Mouse (Mus musculus) layer of hippocampus, adult 2 months (tissue): ENCODE data around the gene Slc4a1ap. TPM values are rescaled to one million over a fixed set of nuclear protein-coding genes. Genes with fewer than 3 reads are reported as not detected.

Experiments used
- DNase-seq, 2 experiments: peaks; one replicate each; pipeline ENCODE4 v3.0.0; 2022; ENCODE audit warnings: low spot score in 2 of 2
- H3K27ac ChIP-seq: fragments of 200-600 bp; 2 replicates; pipeline ENCODE4 v1.8.1; 2022
- H3K4me3 ChIP-seq: fragments of 200-600 bp; 2 replicates; pipeline ENCODE4 v1.8.1; 2022; ENCODE audit warnings: mild to moderate bottlenecking
- CTCF ChIP-seq: fragments of 200-600 bp; conservative IDR thresholded peaks from 2 replicates; pipeline ENCODE4 v1.8.1; 2022; ENCODE audit warnings: antibody characterized with exemption, mild to moderate bottlenecking, moderate library complexity
- total RNA-seq, 2 experiments: library from RNA; stranded (reverse); gene quantifications; 2 replicates each; pipeline ENCODE4 v1.2.3; 2021

The Slc4a1ap gene
- total RNA-seq, 2 experiments from 2014 or later = 51.9 to 53.8 TPM

- H3K4me3 ChIP-seq = no peak overlapping the region
- peak; percentile 27; the same call in 1 of the 2 replicates for TF ChIP-seq CTCF
- no peak overlapping the region for H3K27ac ChIP-seq
- no peak for DNase-seq
Observed at GRCm38 (mm10) chr5:31528560-31528959, 1.8 kb downstream of the Slc4a1ap start.

GRCm38 (mm10) chr5:31535228-31535627, 8.4 kb downstream of the Slc4a1ap start:
- peak; percentile 22; the same call in 1 of the 2 replicates for TF ChIP-seq CTCF
- Histone ChIP-seq H3K4me3 (no peak overlapping the region), H3K27ac (no peak overlapping the region)
- DNase-seq = no peak

- no peak overlapping the region for H3K27ac ChIP-seq
- TF ChIP-seq CTCF = no peak
- DNase-seq = no peak
- H3K4me3 ChIP-seq = no peak overlapping the region
Observed at GRCm38 (mm10) chr5:31559401-31559800, 32.6 kb downstream of the Slc4a1ap start.

GRCm38 (mm10) chr5:31560352-31560751, 33.6 kb downstream of the Slc4a1ap start:
- TF ChIP-seq CTCF = no peak
- Histone ChIP-seq H3K4me3 (no peak overlapping the region), H3K27ac (peak overlapping the region; percentile 32; the same call in 1 of the 2 replicates)
- DNase-seq = no peak

- Histone ChIP-seq H3K4me3 (no peak overlapping the region), H3K27ac (peak overlapping the region; percentile 33)
- DNase-seq = peak; percentile 69 to 80
- no peak for TF ChIP-seq CTCF
Observed at GRCm38 (mm10) chr5:31562036-31562666, 35.4 kb downstream of the Slc4a1ap start.

GRCm38 (mm10) chr5:31563496-31563895, 36.7 kb downstream of the Slc4a1ap start:
- peak; percentile 97 for TF ChIP-seq CTCF
- no peak overlapping the region for H3K4me3 ChIP-seq

GRCm38 (mm10) chr5:31563905-31564304, 37.1 kb downstream of the Slc4a1ap start:
- DNase-seq = no peak

More at GRCm38 (mm10) chr5:31563496-31563895, 36.7 kb downstream of the Slc4a1ap start:
- H3K27ac ChIP-seq = peak overlapping the region; percentile 56; the same call in 1 of the 2 replicates
- DNase-seq = peak; percentile 68 to 85

GRCm38 (mm10) chr5:31564976-31565375, 38.2 kb downstream of the Slc4a1ap start:
- Histone ChIP-seq H3K4me3 (no peak overlapping the region), H3K27ac (peak overlapping the region; percentile 40; the same call in 1 of the 2 replicates)
- no peak for DNase-seq
- TF ChIP-seq CTCF = no peak

More at GRCm38 (mm10) chr5:31563905-31564304, 37.1 kb downstream of the Slc4a1ap start:
- Histone ChIP-seq H3K27ac (peak overlapping the region; percentile 56; the same call in 1 of the 2 replicates), H3K4me3 (no peak overlapping the region)
- no peak for TF ChIP-seq CTCF

GRCm38 (mm10) chr5:31566026-31566425, 39.2 kb downstream of the Slc4a1ap start:
- no peak for TF ChIP-seq CTCF
- peak overlapping the region; percentile 80 for H3K27ac ChIP-seq
- no peak overlapping the region for H3K4me3 ChIP-seq
- no peak for DNase-seq

GRCm38 (mm10) chr5:31566457-31566856, 39.7 kb downstream of the Slc4a1ap start:
- H3K27ac ChIP-seq = peak overlapping the region; percentile 80
- DNase-seq = no peak
- no peak overlapping the region for H3K4me3 ChIP-seq
- no peak for TF ChIP-seq CTCF

- Histone ChIP-seq H3K27ac (no peak overlapping the region), H3K4me3 (no peak overlapping the region)
- no peak for DNase-seq
- no peak for TF ChIP-seq CTCF
Observed at GRCm38 (mm10) chr5:31567951-31568657, 41.3 kb downstream of the Slc4a1ap start.

- peak in 1 of 2 experiments; percentile 37 for DNase-seq
- H3K4me3 ChIP-seq = peak overlapping the region; percentile 22
- TF ChIP-seq CTCF = no peak
- peak overlapping the region; percentile 79 for H3K27ac ChIP-seq
Observed at GRCm38 (mm10) chr5:31571023-31571608, 44.3 kb downstream of the Slc4a1ap start.

GRCm38 (mm10) chr5:31573722-31574121, 46.9 kb downstream of the Slc4a1ap start:
- no peak for TF ChIP-seq CTCF
- DNase-seq = no peak
- H3K4me3 ChIP-seq = no peak overlapping the region

More at GRCm38 (mm10) chr5:31573722-31574121, 46.9 kb downstream of the Slc4a1ap start:
- H3K27ac ChIP-seq = no peak overlapping the region
